Mouse (Mus musculus) stomach, postnatal 0 days (tissue): ENCODE data around the gene Pkmyt1. TPM values are rescaled to one million over a fixed set of nuclear protein-coding genes. Genes with fewer than 3 reads are reported as not detected.

Source experiments
- ATAC-seq: fragments of 200-750 bp; cut with Nextera tagmentation; 2 replicates; pipeline ENCODE4 v1.8.0; 2017; ENCODE audit not compliant: low FRiP score, low TSS enrichment
- DNase-seq: peaks from one replicate; pipeline ENCODE4 v3.0.0-alpha.2; 2016; ENCODE audit warnings: low spot score
- H3K27ac ChIP-seq: fragments of 300-500 bp; sonication (generic); replicated peaks from 2 replicates; pipeline ENCODE4 v1.5.1; 2014; ENCODE audit warnings: mild to moderate bottlenecking, control low read depth
- H3K27me3 ChIP-seq: fragments of 300-500 bp; sonication (generic); 2 replicates; pipeline ENCODE4 v1.6.1; 2014; ENCODE audit warnings: low read length; ENCODE audit not compliant: control insufficient read depth, insufficient read depth
- H3K36me3 ChIP-seq: fragments of 300-500 bp; sonication (generic); 2 replicates; pipeline ENCODE4 v1.6.1; 2014; ENCODE audit warnings: low read length, mixed read lengths; ENCODE audit not compliant: control insufficient read depth, insufficient read depth
- H3K4me1 ChIP-seq: fragments of 300-500 bp; sonication (generic); replicated peaks from 2 replicates; pipeline ENCODE4 v1.6.1; 2014; ENCODE audit warnings: antibody characterized with exemption; ENCODE audit not compliant: control insufficient read depth, insufficient read depth
- H3K4me2 ChIP-seq: fragments of 300-500 bp; sonication (generic); replicated peaks from 2 replicates; pipeline ENCODE4 v1.6.1; 2014; ENCODE audit warnings: low read depth, mild to moderate bottlenecking, control low read depth, moderate library complexity
- H3K4me3 ChIP-seq: fragments of 300-500 bp; sonication (generic); 2 replicates; pipeline ENCODE4 v1.5.1; 2014; ENCODE audit warnings: low read depth, low read length, control low read depth
- H3K9ac ChIP-seq: fragments of 300-500 bp; sonication (generic); 2 replicates; pipeline ENCODE4 v1.6.1; 2014; ENCODE audit warnings: mild to moderate bottlenecking, low read length, control low read depth, mixed read lengths
- H3K9me3 ChIP-seq: fragments of 300-500 bp; sonication (generic); 2 replicates; pipeline ENCODE4 v1.6.1; 2016; ENCODE audit warnings: low read length; ENCODE audit not compliant: control insufficient read depth
- CTCF ChIP-seq: IDR thresholded peaks from 2 replicates; pipeline ENCODE4 v1.5.1; 2016; ENCODE audit warnings: antibody characterized with exemption, low read depth, mild to moderate bottlenecking, moderate library complexity
- EP300 ChIP-seq: optimal IDR thresholded peaks from 2 replicates; pipeline ENCODE3; 2016; ENCODE audit warnings: antibody characterized with exemption
- WGBS: fragments of 180-500 bp; shearing (Covaris S2); extraction: QIAGEN DNeasy Blood & Tissue Kit; methylation state at CpG from one replicate; pipeline ENCODE4 v1.1.7; 2014; 5-methylcytosine and 5-hydroxymethylcytosine counted together
- polyA plus RNA-seq: library from polyadenylated mRNA; unstranded; fragments of >200 nt; fragmentation: Nextera tagmentation; extraction: Ambion mirVana; gene quantifications from 2 replicates; pipeline ENCODE4 v1.2.1, GENCODE M21; 2015

The Pkmyt1 gene
- 17.1 and 17.6 TPM in 2 replicates for polyA plus RNA-seq

DNA sequence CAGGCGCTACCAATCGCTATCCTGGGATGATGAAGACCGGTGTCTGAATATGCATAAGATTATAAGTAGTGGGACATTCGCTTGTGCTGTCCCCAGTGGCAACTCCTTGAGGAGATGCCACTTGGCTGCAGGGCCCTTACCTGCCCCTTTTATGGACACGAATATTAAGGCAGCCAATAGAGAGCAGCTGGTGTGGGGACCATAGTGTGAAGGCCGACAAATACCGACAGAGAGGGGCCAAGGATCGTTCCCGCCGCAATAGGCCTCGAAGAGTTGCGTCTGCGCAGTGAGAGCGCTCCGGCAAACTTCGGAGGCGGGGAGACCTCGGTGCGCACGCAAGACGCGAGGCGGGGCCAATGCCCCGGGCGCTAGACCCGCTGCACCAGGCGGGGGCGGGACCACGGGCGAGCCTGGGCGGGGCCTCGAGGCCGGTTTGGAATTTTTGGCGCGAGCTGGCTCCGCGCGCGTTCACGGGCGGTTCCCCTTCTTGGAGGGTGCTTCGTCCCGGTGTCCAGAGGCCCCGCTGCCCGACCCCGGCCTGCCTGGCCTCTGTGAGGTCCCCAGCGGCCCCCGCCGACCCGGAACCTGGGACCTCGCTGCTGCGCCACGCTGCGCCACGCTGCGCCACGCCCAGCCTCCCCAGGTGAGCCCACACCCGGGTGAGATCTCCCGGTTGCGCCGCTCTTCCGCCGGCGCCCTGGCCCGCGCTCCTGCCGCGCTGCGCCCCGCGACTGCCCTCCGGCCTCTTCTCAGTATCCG is at the start of gene Pkmyt1:
Gene Pkmyt1 (plus strand): TSS at position 338 of the 759 bp plus-strand sequence.
- no peaks in the 10 kb centered on the region for H3K27me3 ChIP-seq
- 1% methylated on average over 70 of the region's 73 CpGs for WGBS
- peak within 1 kb of the TSS; percentile 78 for H3K4me2 ChIP-seq
- H3K9ac ChIP-seq: peak within 1 kb of the TSS; percentile 74
- TF ChIP-seq CTCF (no peak), EP300 (no peak)
- DNase-seq: peak; percentile 97
- ATAC-seq: peak; percentile 94
- no peaks in the 10 kb centered on the region for H3K9me3 ChIP-seq
- H3K4me1 ChIP-seq: no peaks in the 10 kb centered on the region
- H3K27ac ChIP-seq: peak within 1 kb of the TSS; percentile 83
- H3K4me3 ChIP-seq: peak within 1 kb of the TSS; percentile 88
- no peaks in the 10 kb centered on the region for H3K36me3 ChIP-seq

DNA sequence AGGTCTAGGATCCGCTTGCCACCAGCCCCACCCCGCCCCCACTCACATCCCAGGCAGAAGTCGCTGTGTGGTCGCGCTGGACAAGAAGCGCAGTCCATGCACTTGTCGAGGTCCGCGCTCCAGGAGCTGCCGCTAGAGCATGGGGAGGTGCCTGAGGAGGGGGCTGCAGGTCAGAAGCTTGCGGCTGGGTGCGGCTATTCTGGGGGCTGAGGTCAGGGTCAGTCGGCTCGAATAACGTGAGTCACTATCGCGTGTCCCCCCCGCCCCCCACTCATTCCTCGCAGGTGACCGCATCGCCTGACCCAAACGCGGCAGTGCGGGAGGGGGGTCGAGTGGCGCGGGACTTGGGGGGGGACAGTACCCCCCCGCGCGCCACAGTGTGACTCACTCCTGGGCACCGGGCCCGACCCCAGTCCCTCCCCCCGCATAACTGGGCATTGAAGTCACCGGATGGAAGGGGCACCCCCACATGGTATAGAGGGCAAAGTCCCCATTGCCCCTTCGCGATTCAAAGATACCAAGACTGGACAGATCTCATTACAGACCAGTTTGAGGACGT is 49.6 kb upstream of the Pkmyt1 start:
- no peak for TF ChIP-seq CTCF
- no peak for TF ChIP-seq EP300
- H3K9ac ChIP-seq: peak overlapping the region; percentile 59
- peak; percentile 66 for DNase-seq

DNA sequence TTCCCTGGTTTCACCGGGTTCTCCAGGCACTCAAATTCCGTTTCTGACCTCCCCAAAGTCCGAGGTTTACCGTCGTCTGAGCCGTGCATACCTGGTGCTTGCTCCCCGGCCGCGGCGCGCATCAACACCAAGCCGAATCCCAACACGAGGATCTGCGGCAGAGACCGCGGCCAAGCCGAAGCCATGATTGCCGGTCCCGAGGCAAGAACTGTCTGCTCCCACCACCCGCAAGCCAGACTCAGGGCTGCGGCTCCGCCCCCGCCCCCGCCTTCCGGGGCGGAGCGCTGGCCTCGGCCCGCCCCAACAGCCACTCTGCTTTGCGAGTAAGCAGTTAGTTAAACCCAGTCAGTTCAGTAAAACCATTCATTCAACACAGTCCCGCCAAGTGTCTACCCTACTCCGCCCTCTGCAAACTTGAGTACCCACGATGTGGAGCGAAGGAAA is 48.9 kb upstream of the Pkmyt1 start, which contains the start of gene Tnfrsf12a:
Gene Tnfrsf12a (minus strand): TSS at position 233 of the 444 bp plus-strand sequence.
- under 1% methylated on average over 34 of the region's 34 CpGs for WGBS
- H3K4me2 ChIP-seq: peak within 1 kb of the TSS; percentile 93
- TF ChIP-seq EP300 (no peak), CTCF (no peak)
- H3K4me3 ChIP-seq: peak within 1 kb of the TSS; percentile 50
- H3K27ac ChIP-seq: peak within 1 kb of the TSS; percentile 91
- H3K4me1 ChIP-seq: peaks cover 13% of the 10 kb centered on the region
- H3K27me3 ChIP-seq: 0 out of 2 replicates have a peak, but pooled peaks cover 2% of the 10 kb centered on the region
- H3K36me3 ChIP-seq: no peaks in the 10 kb centered on the region
- DNase-seq (peak; percentile 89), ATAC-seq (peak; percentile 36)
- H3K9ac ChIP-seq: peak within 1 kb of the TSS; percentile 59
- no peaks in the 10 kb centered on the region for H3K9me3 ChIP-seq

More for the DNA sequence above, 49.6 kb upstream of the Pkmyt1 start:
- H3K36me3 ChIP-seq: no peaks in the 10 kb centered on the region
- peaks cover 13% of the 10 kb centered on the region for H3K4me1 ChIP-seq
- H3K27me3 ChIP-seq: 0 out of 2 replicates have a peak, but pooled peaks cover 2% of the 10 kb centered on the region
- no peaks in the 10 kb centered on the region for H3K9me3 ChIP-seq
- H3K4me3 ChIP-seq: peak overlapping the region; percentile 50
- WGBS: under 1% methylated on average over 37 of the region's 37 CpGs
- H3K4me2 ChIP-seq: peak overlapping the region; percentile 93
- no peak for ATAC-seq
- H3K27ac ChIP-seq: peak overlapping the region; percentile 91

DNA sequence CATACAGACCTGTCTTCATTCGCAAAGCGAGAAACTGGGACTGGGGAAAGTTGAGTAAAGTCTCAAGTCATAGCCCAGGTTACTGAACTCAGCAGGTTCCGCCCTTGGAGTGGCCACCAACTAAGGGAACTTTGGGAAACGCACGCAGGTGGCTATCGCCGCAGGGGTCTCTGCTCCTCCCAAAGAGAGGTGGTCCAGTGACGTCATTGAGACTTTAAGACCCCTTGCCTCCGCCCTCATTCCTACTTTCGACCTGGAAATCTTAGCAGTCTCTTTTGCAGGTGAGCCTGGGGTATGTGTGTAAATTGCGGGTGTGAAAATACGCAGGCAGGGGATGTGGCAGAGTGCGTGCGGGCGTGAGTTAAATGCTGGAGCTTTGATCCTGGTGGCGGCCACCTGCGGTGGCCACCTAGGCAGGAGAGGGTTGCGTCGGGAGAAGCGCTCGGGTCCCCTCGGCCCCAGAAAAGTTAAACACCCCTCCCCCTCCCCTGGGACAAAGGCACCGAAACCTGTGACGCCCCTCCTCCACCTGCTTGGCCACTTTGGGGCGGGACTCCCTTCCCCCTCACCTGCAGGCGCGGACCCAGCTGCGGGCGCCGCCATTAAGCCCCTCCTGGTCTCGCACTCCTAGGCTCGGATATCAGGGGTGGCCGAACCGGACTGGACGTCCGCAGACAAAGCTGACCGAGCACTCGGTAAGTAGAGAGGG is 46.9 kb upstream of the Pkmyt1 start, which contains the start of gene Cldn6:
Gene Cldn6 (plus strand): TSS at position 123 of the 709 bp plus-strand sequence.
- H3K27ac ChIP-seq: no peak within 1 kb of the TSS
- H3K4me2 ChIP-seq: peak within 1 kb of the TSS; percentile 40
- H3K9me3 ChIP-seq: no peaks in the 10 kb centered on the region
- H3K4me3 ChIP-seq: peak within 1 kb of the TSS; percentile 17
- DNase-seq: peak; percentile 33
- H3K27me3 ChIP-seq: 0 out of 2 replicates have a peak, but pooled peaks cover 2% of the 10 kb centered on the region
- no peak for TF ChIP-seq CTCF
- no peak for ATAC-seq
- H3K4me1 ChIP-seq: peaks cover 10% of the 10 kb centered on the region
- no peak within 1 kb of the TSS for H3K9ac ChIP-seq
- no peaks in the 10 kb centered on the region for H3K36me3 ChIP-seq
- 2% methylated on average over 38 of the region's 38 CpGs for WGBS

DNA sequence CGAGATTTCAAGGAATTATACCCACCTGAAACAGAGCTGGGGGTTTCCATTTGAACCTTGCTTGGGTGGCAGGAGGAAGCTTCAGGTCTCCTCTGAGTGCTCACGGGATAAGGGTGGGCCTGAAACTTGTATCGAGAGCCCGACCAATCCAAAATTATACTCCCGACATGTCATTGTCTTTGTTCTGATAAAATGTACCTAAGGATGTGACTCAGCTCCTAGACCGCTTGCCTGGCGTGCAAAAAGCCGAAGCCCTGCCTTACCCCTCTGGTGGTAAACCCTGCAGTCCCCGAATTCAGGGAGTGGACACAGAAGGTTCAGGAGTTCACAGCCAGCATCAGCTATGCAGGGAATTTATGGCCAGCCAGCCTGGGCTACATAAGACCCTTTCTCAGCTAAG is 45.8 kb upstream of the Pkmyt1 start:
- H3K4me3 ChIP-seq: no peak overlapping the region
- H3K36me3 ChIP-seq: no peaks in the 10 kb centered on the region
- no peaks in the 10 kb centered on the region for H3K9me3 ChIP-seq
- no peak overlapping the region for H3K4me2 ChIP-seq
- ATAC-seq: no peak
- H3K27ac ChIP-seq: no peak overlapping the region
- peaks cover 5% of the 10 kb centered on the region; the same call in 1 of the 2 replicates for H3K4me1 ChIP-seq
- 0 out of 2 replicates have a peak, but pooled peaks cover 2% of the 10 kb centered on the region for H3K27me3 ChIP-seq
- no peak for TF ChIP-seq CTCF
- TF ChIP-seq EP300: no peak
- H3K9ac ChIP-seq: no peak overlapping the region
- DNase-seq: no peak
- WGBS: 54% methylated on average over 9 of the region's 9 CpGs
